Mouse (Mus musculus) MEL (cell line): ENCODE data around the gene Sgsm3. TPM values are rescaled to one million over a fixed set of nuclear protein-coding genes. Genes with fewer than 3 reads are reported as not detected.
A peak's percentile ranks its signal among the peaks of the same experiment; 100 is the strongest.

Source experiments
- DNase-seq: peaks from one replicate; pipeline ENCODE4 v3.0.0; 2011; ENCODE audit warnings: low read depth, low spot score
- H3K27ac ChIP-seq: 2 replicates; pipeline ENCODE4 v1.5.1; 2012; ENCODE audit warnings: low read depth, mild to moderate bottlenecking, control low read depth, low read length, moderate library complexity; ENCODE audit not compliant: control insufficient read depth
- H3K27me3 ChIP-seq, 2 experiments: fragments of 150-350 bp in 1 of 2; sonication (generic) in 1 of 2; 2 replicates each; pipeline ENCODE4 v1.6.1; 2012; ENCODE audit warnings: low read length in 2 of 2, mild to moderate bottlenecking in 2 of 2, improper control_type of control experiment in 1 of 2, moderate library complexity in 1 of 2; ENCODE audit not compliant: insufficient read depth in 2 of 2, control insufficient read depth in 1 of 2
- H3K36me3 ChIP-seq, 2 experiments: 2 replicates each; pipeline ENCODE4 v1.6.1; 2012 to 2014; ENCODE audit warnings: low read length in 2 of 2, improper control_type of control experiment in 1 of 2, inconsistent platforms in 1 of 2, mild to moderate bottlenecking in 1 of 2; ENCODE audit not compliant: insufficient read depth in 2 of 2, control insufficient read depth in 1 of 2
- H3K4me1 ChIP-seq, 2 experiments: fragments of 150-350 bp in 1 of 2; sonication (generic) in 1 of 2; 2 replicates each; pipeline ENCODE4 v1.6.1; 2012; ENCODE audit warnings: low read length in 2 of 2, improper control_type of control experiment in 1 of 2, mild to moderate bottlenecking in 1 of 2; ENCODE audit not compliant: insufficient read depth in 2 of 2, control insufficient read depth in 1 of 2
- H3K4me3 ChIP-seq, 2 experiments: fragments of 150-350 bp in 1 of 2; sonication (generic) in 1 of 2; 2 replicates each; pipeline ENCODE4 v1.5.1; 2012; ENCODE audit warnings: low read depth in 2 of 2, low read length in 2 of 2, mild to moderate bottlenecking in 2 of 2, moderate library complexity in 2 of 2, control low read depth in 1 of 2, improper control_type of control experiment in 1 of 2; ENCODE audit not compliant: control insufficient read depth in 1 of 2, insufficient read depth in 1 of 2
- H3K79me2 ChIP-seq: 2 replicates; pipeline ENCODE4 v1.6.1; 2012; ENCODE audit warnings: mild to moderate bottlenecking, low read length, moderate library complexity; ENCODE audit not compliant: control insufficient read depth, poor library complexity, insufficient read depth
- H3K9ac ChIP-seq: 2 replicates; pipeline ENCODE4 v1.6.1; 2012; ENCODE audit warnings: low read depth, mild to moderate bottlenecking, control low read depth, low read length, moderate library complexity; ENCODE audit not compliant: control insufficient read depth, poor library complexity, severe bottlenecking
- H3K9me3 ChIP-seq: fragments of 150-350 bp; sonication (generic); replicated peaks from 2 replicates; pipeline ENCODE4 v1.6.1; 2012; ENCODE audit warnings: mild to moderate bottlenecking, low read length, improper control_type of control experiment, moderate library complexity; ENCODE audit not compliant: insufficient read depth
- CTCF ChIP-seq, 3 experiments: IDR thresholded peaks in 2 of 3; conservative IDR thresholded peaks in 1 of 3; 2 replicates each; pipeline ENCODE4 v1.5.1; 2011 to 2012; ENCODE audit warnings: low read length in 3 of 3, low read depth in 2 of 3, mild to moderate bottlenecking in 2 of 3, improper control_type of control experiment in 1 of 3, inconsistent platforms in 1 of 3, mixed read lengths in 1 of 3, moderate library complexity in 1 of 3; ENCODE audit not compliant: control insufficient read depth in 1 of 3, insufficient read depth in 1 of 3, poor library complexity in 1 of 3, severe bottlenecking in 1 of 3
- ELF1 ChIP-seq: IDR thresholded peaks from 2 replicates; pipeline ENCODE4 v1.6.1; 2014; ENCODE audit warnings: low read depth, mild to moderate bottlenecking, inconsistent platforms, low read length, improper control_type of control experiment, moderate library complexity
- GATA1 ChIP-seq: IDR thresholded peaks from 2 replicates; pipeline ENCODE4 v1.6.1; 2011; ENCODE audit warnings: low read depth, low read length, improper control_type of control experiment
- HCFC1 ChIP-seq: IDR thresholded peaks from 2 replicates; pipeline ENCODE4 v1.6.1; 2012; ENCODE audit warnings: low read depth, mild to moderate bottlenecking, inconsistent platforms, low read length, improper control_type of control experiment, moderate library complexity
- JUND ChIP-seq: IDR thresholded peaks from 2 replicates; pipeline ENCODE4 v1.6.1; 2011; ENCODE audit warnings: low read depth, mild to moderate bottlenecking, improper control_type of control experiment, low read length
- KAT2A ChIP-seq: conservative IDR thresholded peaks from 2 replicates; pipeline ENCODE4 v1.6.1; 2012; ENCODE audit warnings: low read depth, low read length, improper control_type of control experiment, inconsistent platforms
- MAZ ChIP-seq: IDR thresholded peaks from 2 replicates; pipeline ENCODE4 v1.6.1; 2012; ENCODE audit warnings: low read depth, mild to moderate bottlenecking, inconsistent platforms, low read length, improper control_type of control experiment
- MEF2A ChIP-seq: IDR thresholded peaks from 2 replicates; pipeline ENCODE4 v1.6.1; 2014; ENCODE audit warnings: low read depth, mild to moderate bottlenecking, inconsistent platforms, low read length, improper control_type of control experiment; ENCODE audit not compliant: poor library complexity, insufficient replicate concordance, severe bottlenecking; ENCODE audit errors: extremely low read depth
- MXI1 ChIP-seq: IDR thresholded peaks from 2 replicates; pipeline ENCODE4 v1.6.1; 2011; ENCODE audit warnings: mild to moderate bottlenecking, low read depth, low read length, improper control_type of control experiment
- NELFE ChIP-seq: IDR thresholded peaks from 2 replicates; pipeline ENCODE4 v1.6.1; 2011; ENCODE audit warnings: low read depth, low read length, improper control_type of control experiment
- NRF1 ChIP-seq: IDR thresholded peaks from 2 replicates; pipeline ENCODE4 v1.6.1; 2014; ENCODE audit warnings: low read depth, mild to moderate bottlenecking, inconsistent platforms, low read length, improper control_type of control experiment, moderate library complexity; ENCODE audit not compliant: poor library complexity, insufficient read depth, severe bottlenecking
- POLR2A ChIP-seq, 2 experiments: IDR thresholded peaks; 2 replicates each; pipeline ENCODE4 v1.6.1; 2011 to 2012; ENCODE audit warnings: low read length in 2 of 2, mild to moderate bottlenecking in 2 of 2, control low read depth in 1 of 2, improper control_type of control experiment in 1 of 2, low read depth in 1 of 2, moderate library complexity in 1 of 2; ENCODE audit not compliant: control insufficient read depth in 1 of 2, insufficient read depth in 1 of 2, poor library complexity in 1 of 2
- POLR2AphosphoS2 ChIP-seq: IDR thresholded peaks from 2 replicates; pipeline ENCODE4 v1.6.1; 2011; ENCODE audit warnings: low read length, improper control_type of control experiment
- RCOR1 ChIP-seq: IDR thresholded peaks from 2 replicates; pipeline ENCODE4 v1.6.1; 2012; ENCODE audit warnings: low read depth, mild to moderate bottlenecking, inconsistent platforms, low read length, improper control_type of control experiment
- TCF12 ChIP-seq: IDR thresholded peaks from 2 replicates; pipeline ENCODE4 v1.6.1; 2014; ENCODE audit warnings: low read depth, mild to moderate bottlenecking, inconsistent platforms, low read length, improper control_type of control experiment, moderate library complexity
- USF1 ChIP-seq: IDR thresholded peaks from 2 replicates; pipeline ENCODE4 v1.6.1; 2014; ENCODE audit warnings: low read depth, mild to moderate bottlenecking, inconsistent platforms, low read length, improper control_type of control experiment, moderate library complexity
- USF2 ChIP-seq, 2 experiments: IDR thresholded peaks; 2 replicates each; pipeline ENCODE4 v1.6.1; 2011 to 2012; ENCODE audit warnings: improper control_type of control experiment in 2 of 2, low read length in 2 of 2, borderline replicate concordance in 1 of 2, inconsistent platforms in 1 of 2, low read depth in 1 of 2, mild to moderate bottlenecking in 1 of 2; ENCODE audit not compliant: insufficient read depth in 1 of 2
- ZMIZ1 ChIP-seq: IDR thresholded peaks from 2 replicates; pipeline ENCODE4 v1.6.1; 2012; ENCODE audit warnings: low read depth, mild to moderate bottlenecking, inconsistent platforms, low read length, improper control_type of control experiment, moderate library complexity
- polyA plus RNA-seq, 2 experiments: library from polyadenylated mRNA; stranded (reverse) in 1 of 2; unstranded in 1 of 2; fragments of >175 nt in 1 of 2; fragments of >200 nt in 1 of 2; gene quantifications; 2 replicates each; pipeline versions ENCODE4 v1.2.1 to v1.2.4; 2012; ENCODE audit warnings: low replicate concordance in 2 of 2, low read depth in 1 of 2; ENCODE audit not compliant: insufficient read length in 2 of 2, insufficient read depth in 1 of 2, missing spikeins in 1 of 2
- total RNA-seq: library from RNA; depleted of rRNA; stranded (reverse); fragments of 300-350 nt; gene quantifications from 2 replicates; pipeline ENCODE4 v1.2.3, GENCODE M21; 2012; rRNA removed

The Sgsm3 gene
- total RNA-seq (31.2 and 39.5 TPM in 2 replicates), polyA plus RNA-seq (10 to 100 TPM in 1 of 2 experiments, not detected in 1; 33.0 TPM)

DNA sequence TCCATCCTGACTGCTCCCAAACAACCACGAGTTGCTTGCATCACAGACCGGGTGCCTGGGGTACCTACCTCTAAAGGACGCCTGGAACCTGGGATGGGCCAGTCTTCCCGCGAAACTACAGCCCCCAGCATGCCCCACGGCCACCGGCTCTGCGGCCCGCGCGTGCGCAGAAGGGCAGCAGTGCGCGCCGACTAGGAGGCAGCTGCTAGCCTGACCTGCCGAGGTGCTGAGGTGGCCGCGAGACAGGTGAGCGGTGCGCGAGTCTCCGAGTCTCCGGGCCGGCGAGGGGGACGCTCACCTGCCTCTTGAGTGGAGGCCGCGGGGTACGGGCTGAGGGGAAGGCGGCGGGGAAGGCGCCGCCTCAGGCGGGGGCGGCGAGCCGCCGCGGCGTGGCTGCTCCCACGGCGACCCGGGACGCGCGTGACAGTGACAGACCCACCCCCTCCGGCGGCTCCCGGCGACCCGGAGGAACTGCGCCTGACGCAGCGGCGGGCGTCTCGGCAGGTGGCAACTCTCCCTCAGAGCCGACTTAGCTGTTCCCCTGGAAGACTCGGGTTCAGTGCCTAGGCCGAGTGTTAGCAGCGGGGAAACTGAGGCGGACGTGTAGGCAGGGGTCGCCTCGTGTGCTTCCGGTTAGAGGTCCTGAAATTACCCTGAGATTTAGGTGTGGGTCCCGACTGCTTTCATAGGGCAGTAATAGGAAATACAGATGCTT is at the start of gene Sgsm3:
Gene Sgsm3, plus strand, starts transcription at position 146 of the 715 bp plus-strand sequence.
- TF ChIP-seq TCF12 (peak; percentile 42; the same call in 1 of the 2 replicates), HCFC1 (peak; percentile 97), NRF1 (peak; percentile 90), MAZ (no peak), ZMIZ1 (0 out of 2 replicates have a peak, but pooled peaks have one; percentile 26), MEF2A (no peak), RCOR1 (no peak), CTCF (IDR thresholded peaks at IDR 0.05 in 2 of 3, conservative IDR thresholded peaks at IDR 0.05 in 1 of 3; ENCODE audit: control insufficient read depth in 1 of 3, insufficient read depth in 1 of 3, low read depth in 2 of 3, low read length in 3 of 3, poor library complexity in 1 of 3, severe bottlenecking in 1 of 3) (no peak), JUND (no peak), GATA1 (no peak), KAT2A (peak; percentile 85; the same call in 1 of the 2 replicates), NELFE (peak; percentile 76), USF1 (0 out of 2 replicates have a peak, but pooled peaks have one; percentile 11), ELF1 (0 out of 2 replicates have a peak, but pooled peaks have one; percentile 34), POLR2A (IDR thresholded peaks at IDR 0.05; ENCODE audit: control insufficient read depth in 1 of 2, insufficient read depth in 1 of 2, low read depth in 1 of 2, low read length in 2 of 2, poor library complexity in 1 of 2) (peak; percentile 42 to 62; a peak in 2 of 4 replicates), MXI1 (peak; percentile 83; the same call in 1 of the 2 replicates), POLR2AphosphoS2 (peak; percentile 46; the same call in 1 of the 2 replicates), USF2 (IDR thresholded peaks at IDR 0.05; ENCODE audit: borderline replicate concordance in 1 of 2, insufficient read depth in 1 of 2, low read depth in 1 of 2, low read length in 2 of 2) (no peak)
- peak; percentile 89 for DNase-seq
- Histone ChIP-seq H3K27ac (no peak within 1 kb of the TSS), H3K4me3 (peak within 1 kb of the TSS; percentile 68 to 78), H3K9me3 (no peaks in the 10 kb centered on the region), H3K27me3 (no peaks in the 10 kb centered on the region), H3K9ac (peak within 1 kb of the TSS; percentile 77), H3K4me1 (peaks cover 13 to 21% of the 10 kb centered on the region in 2 experiments), H3K79me2 (peaks cover 7% of the 10 kb centered on the region), H3K36me3 (peaks cover 0 to 34% of the 10 kb centered on the region in 2 experiments; a peak in 2 of 4 replicates)
